Mouse (Mus musculus): ENCODE results near the gene Tktl1. TPM values are rescaled to one million over a fixed set of nuclear protein-coding genes. Genes with fewer than 3 reads are reported as not detected.

The Tktl1 gene
- polyA plus RNA-seq, 1 experiment: not detected

DNA sequence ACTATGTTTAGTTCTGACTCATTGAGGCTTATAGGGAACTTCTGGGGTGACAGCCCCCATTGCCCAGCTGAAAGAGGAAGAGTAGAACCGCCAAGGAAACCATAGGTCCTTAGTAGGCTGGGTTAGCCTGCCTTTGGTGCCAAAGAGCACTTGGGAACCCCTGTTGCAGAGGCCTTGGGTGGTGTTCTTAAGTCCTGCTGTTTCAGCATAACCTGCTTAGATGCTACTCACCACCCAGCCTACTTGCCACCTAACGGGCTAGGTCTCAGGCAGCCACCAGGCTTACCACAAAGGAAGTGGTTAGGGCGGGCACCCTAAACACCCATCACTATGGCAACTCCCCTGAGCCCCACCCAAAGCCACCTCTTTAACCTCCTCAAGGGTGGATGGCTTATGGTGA, 66.7 kb downstream of the Tktl1 start:
- peak overlapping the region; percentile 95 for H3K27ac ChIP-seq (ENCODE audit: insufficient read depth, low read length)
- no peak for TF ChIP-seq POLR2A (IDR thresholded peaks at IDR 0.05; ENCODE audit: low read depth, low read length)
- no peak for TF ChIP-seq CTCF (IDR thresholded peaks at IDR 0.05; ENCODE audit: borderline replicate concordance, insufficient read depth, low read length)
- H3K4me3 ChIP-seq (ENCODE audit: insufficient read depth, low read length): peak overlapping the region; percentile 94
- H3K4me1 ChIP-seq (ENCODE audit: control insufficient read depth, insufficient read depth, low read length): no peaks in the 10 kb centered on the region; the same call in 1 of the 2 replicates

DNA sequence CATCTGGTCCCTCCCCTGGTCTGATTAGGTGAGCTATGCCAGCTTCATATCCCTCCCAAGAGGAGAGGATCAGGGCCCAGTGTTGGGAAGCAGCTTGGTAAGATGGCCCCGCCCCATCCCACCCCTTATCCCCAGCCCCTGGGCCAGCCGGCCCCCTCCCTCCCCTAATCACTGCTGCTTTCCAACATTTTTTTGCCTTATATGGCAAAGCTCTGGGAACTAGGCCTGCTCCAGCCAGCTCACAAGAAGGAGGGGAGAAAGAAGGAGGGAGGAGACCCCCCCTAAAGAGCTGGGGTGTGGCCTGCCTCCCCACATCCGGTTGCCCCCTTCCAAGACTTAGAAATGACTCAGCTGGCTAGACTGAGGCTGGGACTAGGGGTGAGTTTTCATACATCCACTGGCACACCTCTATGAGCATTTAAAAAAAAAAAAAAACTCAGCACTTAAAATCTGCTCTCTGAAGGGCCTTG, 67.6 kb downstream of the Tktl1 start:
- H3K4me3 ChIP-seq (ENCODE audit: insufficient read depth, low read length): peak overlapping the region; percentile 94
- peak overlapping the region; percentile 95 for H3K27ac ChIP-seq (ENCODE audit: insufficient read depth, low read length)
- TF ChIP-seq POLR2A (IDR thresholded peaks at IDR 0.05; ENCODE audit: low read depth, low read length): no peak
- TF ChIP-seq CTCF (IDR thresholded peaks at IDR 0.05; ENCODE audit: borderline replicate concordance, insufficient read depth, low read length): no peak
- H3K4me1 ChIP-seq (ENCODE audit: control insufficient read depth, insufficient read depth, low read length): no peaks in the 10 kb centered on the region; the same call in 1 of the 2 replicates

DNA sequence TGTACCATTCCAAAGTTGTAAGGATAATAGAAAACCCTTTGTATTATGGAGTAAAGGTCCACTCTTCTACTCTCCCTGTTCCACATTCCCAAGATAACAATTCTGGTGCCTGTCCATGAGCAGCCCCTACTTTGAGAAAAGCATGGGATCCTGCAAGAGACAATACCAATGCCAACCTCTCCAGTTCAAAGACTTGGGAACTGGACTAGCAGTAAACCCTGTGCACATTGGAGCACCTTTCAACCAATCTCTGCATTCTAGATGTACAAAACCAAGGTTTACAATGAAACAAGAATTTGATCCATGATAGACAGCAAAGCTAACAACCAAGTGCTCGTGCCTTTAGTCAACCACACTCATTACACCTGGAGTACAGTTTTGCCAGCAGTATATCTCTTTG, 68.0 kb downstream of the Tktl1 start:
- peaks cover 1% of the 10 kb centered on the region; the same call in 1 of the 2 replicates for H3K4me1 ChIP-seq (ENCODE audit: control insufficient read depth, insufficient read depth, low read length)
- TF ChIP-seq CTCF (IDR thresholded peaks at IDR 0.05; ENCODE audit: borderline replicate concordance, insufficient read depth, low read length) (no peak), POLR2A (IDR thresholded peaks at IDR 0.05; ENCODE audit: low read depth, low read length) (no peak)
- H3K27ac ChIP-seq (ENCODE audit: insufficient read depth, low read length): peak overlapping the region; percentile 94
- H3K4me3 ChIP-seq (ENCODE audit: insufficient read depth, low read length): peak overlapping the region; percentile 94

DNA sequence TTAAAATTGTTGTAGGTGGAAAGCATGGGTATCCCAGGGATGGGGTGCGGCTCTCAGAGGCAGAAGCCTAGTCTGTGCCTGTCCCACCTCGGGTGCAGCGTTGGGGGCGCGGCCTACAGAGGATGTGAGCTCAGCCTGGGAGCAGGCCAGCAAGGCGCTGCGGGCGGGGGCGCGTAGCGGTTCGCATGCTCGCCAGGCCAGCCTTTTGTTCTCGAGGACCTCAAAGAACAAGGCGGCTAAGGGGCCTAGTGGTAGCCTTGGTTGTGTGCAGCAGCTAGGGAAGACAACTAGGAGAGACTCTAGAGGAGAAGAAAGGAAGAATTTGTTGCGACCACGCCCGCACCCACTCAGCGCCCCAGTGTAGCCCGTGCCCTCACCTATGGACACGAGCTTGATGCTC, 68.6 kb downstream of the Tktl1 start:
- H3K4me1 ChIP-seq (ENCODE audit: control insufficient read depth, insufficient read depth, low read length): peaks cover 2% of the 10 kb centered on the region; the same call in 1 of the 2 replicates
- H3K27ac ChIP-seq (ENCODE audit: insufficient read depth, low read length): peak overlapping the region; percentile 94
- no peak for TF ChIP-seq POLR2A (IDR thresholded peaks at IDR 0.05; ENCODE audit: low read depth, low read length)
- TF ChIP-seq CTCF (IDR thresholded peaks at IDR 0.05; ENCODE audit: borderline replicate concordance, insufficient read depth, low read length): no peak
- H3K4me3 ChIP-seq (ENCODE audit: insufficient read depth, low read length): peak overlapping the region; percentile 94

DNA sequence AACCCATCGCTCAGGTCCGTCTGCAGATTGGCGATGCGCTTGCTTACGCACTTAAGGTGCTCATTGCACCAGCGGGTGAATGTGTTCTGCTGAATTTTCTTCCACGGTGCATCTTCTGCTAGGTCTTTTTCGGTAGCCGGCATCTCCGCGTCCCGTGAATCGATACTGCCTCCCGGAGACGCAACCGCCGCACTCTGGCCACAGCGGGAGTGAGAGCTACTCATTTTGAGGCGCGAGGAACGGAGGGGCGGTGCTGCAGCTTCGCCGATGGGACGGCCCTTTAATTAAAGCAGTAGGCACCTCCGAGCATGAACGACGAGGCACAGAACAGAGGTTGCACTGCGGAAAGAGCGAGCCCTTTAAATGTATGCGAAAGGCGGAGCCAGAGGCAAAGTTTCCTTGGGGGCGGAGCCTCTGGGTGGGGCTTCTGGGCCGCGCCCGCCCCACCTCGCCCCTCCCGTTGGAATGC, 69.2 kb downstream of the Tktl1 start:
- peaks cover 2% of the 10 kb centered on the region; the same call in 1 of the 2 replicates for H3K4me1 ChIP-seq (ENCODE audit: control insufficient read depth, insufficient read depth, low read length)
- peak overlapping the region; percentile 94 for H3K27ac ChIP-seq (ENCODE audit: insufficient read depth, low read length)
- H3K4me3 ChIP-seq (ENCODE audit: insufficient read depth, low read length): peak overlapping the region; percentile 94
- TF ChIP-seq CTCF (IDR thresholded peaks at IDR 0.05; ENCODE audit: borderline replicate concordance, insufficient read depth, low read length) (no peak), POLR2A (IDR thresholded peaks at IDR 0.05; ENCODE audit: low read depth, low read length) (no peak)

DNA sequence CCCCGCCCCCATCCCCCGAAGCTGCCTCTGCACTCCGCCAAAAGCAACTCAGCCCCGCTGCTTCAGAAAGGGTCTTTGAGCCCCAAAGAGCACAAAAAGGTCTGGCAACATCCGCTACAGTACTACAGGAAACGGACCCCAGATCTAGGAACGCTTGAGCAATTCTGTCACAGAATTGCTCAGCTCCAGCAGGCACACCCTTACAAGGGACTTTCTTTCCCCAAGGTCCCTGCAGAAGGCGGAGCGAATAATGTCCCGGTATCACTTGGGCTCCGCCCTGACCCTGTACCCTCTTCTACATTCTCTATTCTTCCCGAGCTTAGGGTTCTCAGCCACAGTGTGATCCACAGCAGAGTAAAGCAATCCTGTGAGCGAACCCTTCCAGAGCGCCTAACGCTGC, 69.6 kb downstream of the Tktl1 start:
- H3K27ac ChIP-seq (ENCODE audit: insufficient read depth, low read length): peak overlapping the region; percentile 89
- peak overlapping the region; percentile 52 for H3K4me3 ChIP-seq (ENCODE audit: insufficient read depth, low read length)
- TF ChIP-seq CTCF (IDR thresholded peaks at IDR 0.05; ENCODE audit: borderline replicate concordance, insufficient read depth, low read length) (no peak), POLR2A (IDR thresholded peaks at IDR 0.05; ENCODE audit: low read depth, low read length) (no peak)
- H3K4me1 ChIP-seq (ENCODE audit: control insufficient read depth, insufficient read depth, low read length): peaks cover 2% of the 10 kb centered on the region; the same call in 1 of the 2 replicates

DNA sequence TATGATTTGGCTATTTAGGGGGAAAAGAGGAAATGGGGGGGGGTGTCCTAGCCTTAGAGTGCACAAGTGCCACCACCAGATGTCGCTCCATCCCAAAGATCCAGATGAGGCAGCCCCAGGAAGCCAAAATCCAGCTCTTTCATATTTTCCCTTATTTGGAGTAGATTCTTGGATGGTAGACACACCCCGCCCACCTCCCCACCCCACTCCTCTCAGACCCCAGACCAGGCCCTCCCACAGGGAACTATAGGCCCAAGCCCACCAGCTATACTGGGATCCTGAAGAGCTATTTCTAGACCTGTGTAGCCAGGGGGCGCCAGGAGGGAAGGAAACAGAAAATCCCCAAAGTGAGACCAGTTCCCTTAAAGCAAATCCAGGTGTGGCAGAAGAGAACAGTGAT, 71.6 kb downstream of the Tktl1 start:
- peak overlapping the region; percentile 69 for H3K4me3 ChIP-seq (ENCODE audit: insufficient read depth, low read length)
- H3K4me1 ChIP-seq (ENCODE audit: control insufficient read depth, insufficient read depth, low read length): peaks cover 6% of the 10 kb centered on the region; the same call in 1 of the 2 replicates
- peak overlapping the region; percentile 93 for H3K27ac ChIP-seq (ENCODE audit: insufficient read depth, low read length)
- TF ChIP-seq POLR2A (IDR thresholded peaks at IDR 0.05; ENCODE audit: low read depth, low read length): no peak

DNA sequence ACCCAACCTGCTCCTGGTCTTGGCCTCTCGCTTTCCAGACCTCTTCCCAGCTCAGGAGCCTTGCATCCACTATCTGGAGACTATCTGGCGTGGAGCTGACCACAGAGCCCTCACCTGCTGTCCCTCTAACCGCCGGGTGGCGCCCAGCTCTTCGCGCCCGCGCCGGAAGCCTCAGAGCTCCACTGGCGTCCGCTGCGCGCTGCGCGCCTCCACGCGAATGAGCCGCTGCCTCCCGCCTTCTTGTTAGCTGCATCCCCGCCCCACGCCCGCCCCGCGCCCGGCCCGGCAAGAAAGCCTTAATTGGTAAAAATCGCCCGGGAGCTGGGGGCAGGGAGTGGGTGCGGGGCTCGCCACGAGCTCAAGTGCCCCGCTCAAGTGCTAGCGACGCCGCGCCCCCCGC, 72.6 kb downstream of the Tktl1 start, which contains the start of gene Flna:
TSS of gene Flna (minus strand) at position 206 of the 400 bp plus-strand sequence.
- Histone ChIP-seq H3K27ac (ENCODE audit: insufficient read depth, low read length) (peak within 1 kb of the TSS; percentile 93), H3K4me3 (ENCODE audit: insufficient read depth, low read length) (peak within 1 kb of the TSS; percentile 69), H3K4me1 (ENCODE audit: control insufficient read depth, insufficient read depth, low read length) (peaks cover 6% of the 10 kb centered on the region; the same call in 1 of the 2 replicates)
- TF ChIP-seq POLR2A (IDR thresholded peaks at IDR 0.05; ENCODE audit: low read depth, low read length) (no peak), CTCF (IDR thresholded peaks at IDR 0.05; ENCODE audit: borderline replicate concordance, insufficient read depth, low read length) (no peak)

DNA sequence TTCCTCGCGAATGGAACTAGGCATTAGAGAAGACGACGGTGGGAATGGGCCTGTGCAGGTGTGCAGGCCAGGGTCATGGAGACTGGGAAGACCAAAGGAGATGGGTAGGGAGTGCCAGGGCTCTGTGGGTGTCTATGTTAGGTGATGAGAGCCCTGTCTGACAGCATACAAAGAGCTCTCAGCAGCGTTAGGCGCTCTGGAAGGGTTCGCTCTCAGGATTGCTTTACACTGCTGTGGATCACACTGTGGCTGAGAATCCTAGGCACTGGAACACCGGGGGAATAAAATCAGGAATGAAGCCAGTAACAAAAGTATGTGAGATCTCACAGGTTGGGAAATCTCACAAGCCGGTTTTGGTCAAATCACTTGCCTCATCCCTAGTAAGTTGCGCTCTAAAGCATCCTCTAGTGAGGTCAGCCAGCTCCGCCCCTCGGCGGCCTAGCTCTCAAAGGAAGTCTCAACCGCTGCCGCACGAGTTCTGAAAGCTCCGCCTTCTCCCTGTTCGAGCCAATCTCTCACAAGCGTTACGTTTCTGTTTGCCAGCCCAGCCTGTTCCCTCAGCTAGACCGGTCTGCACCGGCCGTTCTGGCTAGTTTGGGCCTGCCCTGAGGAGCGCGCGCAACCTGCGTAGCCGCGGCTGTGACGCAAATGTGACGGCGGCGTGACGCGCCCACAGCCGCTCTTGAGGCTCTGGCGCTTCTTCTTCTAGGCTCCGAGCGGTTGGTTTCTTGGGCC, 77.3 kb downstream of the Tktl1 start, which contains the start of gene Emd:
TSS of gene Emd (plus strand) at position 535 of the 735 bp plus-strand sequence.
- Histone ChIP-seq H3K4me3 (ENCODE audit: insufficient read depth, low read length) (peak within 1 kb of the TSS; percentile 86), H3K4me1 (ENCODE audit: control insufficient read depth, insufficient read depth, low read length) (peaks cover 6% of the 10 kb centered on the region; the same call in 1 of the 2 replicates), H3K27ac (ENCODE audit: insufficient read depth, low read length) (peak within 1 kb of the TSS; percentile 92)
- TF ChIP-seq CTCF (IDR thresholded peaks at IDR 0.05; ENCODE audit: borderline replicate concordance, insufficient read depth, low read length) (no peak), POLR2A (IDR thresholded peaks at IDR 0.05; ENCODE audit: low read depth, low read length) (peak; percentile 74)
